Mouse (Mus musculus) limb, embryonic 14.5 days (tissue): ENCODE measurements at regions not wholly inside any gene's neighbourhood (a gene's known extent, or its start where the extent isn't known, plus 50 kb on each side); places are given as distances from the start of the nearest gene placed in this dataset.

Experiments used
- ATAC-seq: fragments of 200-750 bp; cut with Nextera tagmentation; 2 replicates; pipeline ENCODE4 v1.8.0; 2017; ENCODE audit warnings: low read depth, moderate number of reproducible peaks, moderate TSS enrichment; ENCODE audit not compliant: low FRiP score
- DNase-seq: peaks from one replicate; pipeline ENCODE4 v3.0.0-alpha.2; 2015; ENCODE audit warnings: low spot score
- H3K27ac ChIP-seq: fragments of 300-500 bp; sonication (generic); replicated peaks from 2 replicates; pipeline ENCODE4 v1.5.1; 2014; ENCODE audit warnings: low read depth, mild to moderate bottlenecking, low read length, moderate library complexity, mixed read lengths
- H3K27me3 ChIP-seq: fragments of 300-500 bp; sonication (generic); 2 replicates; pipeline ENCODE4 v1.6.1; 2014; ENCODE audit warnings: low read length, mixed read lengths; ENCODE audit not compliant: control insufficient read depth, insufficient read depth
- H3K36me3 ChIP-seq: fragments of 300-500 bp; sonication (generic); 2 replicates; pipeline ENCODE4 v1.6.1; 2014; ENCODE audit warnings: mild to moderate bottlenecking, low read length, moderate library complexity, mixed read lengths; ENCODE audit not compliant: control insufficient read depth, insufficient read depth
- H3K4me1 ChIP-seq: fragments of 300-500 bp; sonication (generic); 2 replicates; pipeline ENCODE4 v1.6.1; 2014; ENCODE audit warnings: antibody characterized with exemption, low read length, mixed read lengths; ENCODE audit not compliant: control insufficient read depth, insufficient read depth
- H3K4me2 ChIP-seq: fragments of 300-500 bp; sonication (generic); replicated peaks from 2 replicates; pipeline ENCODE4 v1.6.1; 2014; ENCODE audit warnings: low read depth, mild to moderate bottlenecking, low read length, moderate library complexity; ENCODE audit not compliant: severe bottlenecking
- H3K4me3 ChIP-seq: fragments of 300-500 bp; sonication (generic); replicated peaks from 2 replicates; pipeline ENCODE4 v1.5.1; 2014; ENCODE audit warnings: low read length
- H3K9ac ChIP-seq: fragments of 300-500 bp; sonication (generic); 2 replicates; pipeline ENCODE4 v1.6.1; 2014; ENCODE audit warnings: mild to moderate bottlenecking, low read depth, low read length, moderate library complexity; ENCODE audit not compliant: severe bottlenecking
- H3K9me3 ChIP-seq: fragments of 300-500 bp; sonication (generic); 2 replicates; pipeline ENCODE4 v1.6.1; 2016; ENCODE audit warnings: low read length; ENCODE audit not compliant: control insufficient read depth
- POLR2A ChIP-seq: fragments of 200-500 bp; IDR thresholded peaks from 2 replicates; pipeline ENCODE4 v1.8.0; 2012; ENCODE audit warnings: inconsistent platforms, mild to moderate bottlenecking, moderate library complexity, borderline replicate concordance; ENCODE audit not compliant: insufficient read depth, insufficient read length; ENCODE audit errors: extremely low read depth
- WGBS: fragments of 180-500 bp; shearing (Covaris S2); extraction: QIAGEN DNeasy Blood & Tissue Kit; methylation state at CpG from one replicate; pipeline ENCODE4 v1.1.7; 2014; 5-methylcytosine and 5-hydroxymethylcytosine counted together

- Histone ChIP-seq H3K27ac (no peak overlapping the region), H3K4me3 (no peak overlapping the region), H3K9ac (no peak overlapping the region), H3K4me2 (no peak overlapping the region), H3K9me3 (no peaks in the 10 kb centered on the region), H3K4me1 (no peaks in the 10 kb centered on the region), H3K36me3 (no peaks in the 10 kb centered on the region), H3K27me3 (no peaks in the 10 kb centered on the region)
- no peak for DNase-seq
- WGBS = 56% methylated on average over 4 of the region's 4 CpGs
- ATAC-seq = no peak
- TF ChIP-seq POLR2A = no peak
These were observed 59.2 kb downstream of the Foxd1 start for GRCm38 (mm10) chr13:98413233-98413632.
